Mouse (Mus musculus) CD4-positive helper T cell, adult 2 months (primary cell): ENCODE results near the gene Nup205.

Source experiments
- DNase-seq: peaks from one replicate; pipeline ENCODE4 v3.0.0-alpha.2; 2012; ENCODE audit warnings: low read depth, missing footprints, low spot score

The Nup205 gene

DNA sequence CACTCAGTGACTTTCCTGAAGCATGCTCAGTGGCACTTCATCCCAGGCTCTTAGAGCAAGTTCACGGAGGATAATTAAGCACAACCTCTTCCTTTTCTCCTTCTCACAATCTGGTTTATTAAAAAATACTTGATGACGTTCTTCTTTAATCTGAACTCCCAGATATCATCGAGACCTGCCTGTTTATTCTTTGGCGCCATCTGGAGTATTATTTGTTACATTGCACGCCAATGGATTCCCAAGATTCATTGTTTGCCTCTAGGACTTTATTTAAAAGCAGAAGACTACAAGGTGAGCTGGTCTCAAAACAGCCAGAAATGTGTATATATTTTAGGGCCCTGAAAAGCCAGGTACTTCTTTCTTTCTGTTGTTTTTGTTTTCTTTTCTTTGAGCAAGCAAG lies 67.9 kb downstream of the Nup205 start:
- DNase-seq: peak; percentile 33

DNA sequence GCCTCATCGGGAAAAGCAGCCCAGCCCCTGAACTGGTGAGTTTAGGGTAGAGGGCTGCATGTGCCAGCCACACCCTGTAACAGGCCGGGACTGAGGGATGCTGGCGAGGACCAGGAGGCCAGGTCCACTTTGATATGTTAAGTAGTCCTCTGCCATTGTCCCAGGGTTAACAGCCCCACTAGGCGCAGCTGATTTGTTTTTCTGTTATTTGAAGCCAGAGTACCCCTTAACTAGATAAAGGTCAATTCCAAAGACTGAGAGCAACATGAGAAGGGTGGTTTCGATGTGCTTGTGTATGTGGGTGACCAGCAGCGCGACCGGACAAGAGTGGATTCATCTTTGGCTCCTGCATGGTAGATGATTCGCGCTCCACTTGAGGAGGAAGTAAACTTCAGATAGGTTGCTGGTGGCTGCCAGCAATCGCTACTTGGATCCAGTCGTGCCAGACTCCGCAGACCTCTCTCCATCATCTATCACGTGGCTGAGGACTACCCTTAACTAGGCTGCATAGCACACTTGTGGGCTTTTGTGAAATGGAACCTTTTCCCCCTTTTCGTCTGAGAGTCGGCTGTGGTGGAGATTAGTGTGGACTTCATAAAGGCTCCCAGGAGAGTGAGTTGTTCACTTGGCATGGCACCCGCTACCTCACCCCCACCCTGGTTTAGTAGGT lies 74.7 kb downstream of the Nup205 start:
- no peak for DNase-seq

DNA sequence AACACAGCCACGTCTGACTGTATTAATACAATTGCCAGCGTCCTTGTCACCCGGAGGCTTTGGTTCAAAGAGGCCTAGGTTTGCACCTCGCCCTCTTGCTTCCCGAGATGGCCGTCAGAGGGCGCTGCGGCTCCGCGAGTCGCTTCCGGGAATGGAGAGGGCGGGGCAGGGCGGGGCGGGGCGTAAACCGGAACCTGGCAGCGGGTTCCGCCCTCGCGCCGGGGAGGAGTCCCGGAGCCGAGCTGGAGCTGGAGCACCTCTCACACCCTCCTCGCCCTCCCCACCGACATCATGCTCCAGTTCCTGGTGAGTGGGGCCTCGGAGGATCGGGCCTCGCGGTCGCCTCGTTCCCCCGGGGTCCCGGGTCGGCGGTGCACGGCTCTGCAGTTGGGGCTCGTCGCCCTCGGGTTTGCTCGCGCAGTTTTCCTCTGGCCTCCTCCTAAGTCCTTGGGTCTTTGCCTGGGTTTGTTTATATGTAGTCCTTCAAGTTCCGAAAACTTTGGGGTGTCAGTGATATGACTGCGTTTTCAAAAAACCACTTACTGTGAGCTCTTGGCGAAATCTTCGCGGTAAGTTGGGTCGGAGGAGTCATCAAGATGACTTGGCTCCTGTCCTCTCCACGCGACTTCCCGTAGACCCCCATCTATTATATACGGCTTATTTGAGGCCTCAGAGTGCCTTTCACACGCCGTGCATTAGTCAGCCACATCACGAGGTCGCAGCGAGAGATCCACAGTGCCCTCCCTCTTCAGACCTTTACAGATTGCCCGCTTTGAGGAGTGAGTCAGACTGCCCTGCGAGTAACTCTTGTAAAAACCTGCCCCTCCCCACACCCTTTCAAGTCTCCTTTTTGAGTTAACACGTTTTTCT lies 75.5 kb downstream of the Nup205 start:
- DNase-seq: peak; percentile 92

DNA sequence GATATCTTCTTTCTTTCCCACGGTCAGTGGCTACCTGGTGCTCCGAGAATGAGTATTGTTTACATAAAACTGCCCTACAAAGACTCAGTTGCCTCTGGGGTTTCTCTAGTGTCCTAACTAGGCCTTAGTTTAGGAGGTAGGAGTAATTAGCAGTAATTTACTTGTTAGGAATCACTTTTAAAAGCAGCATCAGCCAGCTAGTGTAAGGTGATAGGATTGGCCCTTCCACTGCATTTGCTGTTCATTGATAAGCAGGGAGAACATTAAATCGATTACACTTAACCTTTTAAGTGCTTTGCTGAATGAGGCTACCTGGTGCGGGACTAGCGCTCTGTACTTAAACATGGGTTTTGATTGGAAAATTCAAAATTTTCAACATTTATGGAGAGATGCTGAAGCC lies 76.3 kb downstream of the Nup205 start:
- no peak for DNase-seq

DNA sequence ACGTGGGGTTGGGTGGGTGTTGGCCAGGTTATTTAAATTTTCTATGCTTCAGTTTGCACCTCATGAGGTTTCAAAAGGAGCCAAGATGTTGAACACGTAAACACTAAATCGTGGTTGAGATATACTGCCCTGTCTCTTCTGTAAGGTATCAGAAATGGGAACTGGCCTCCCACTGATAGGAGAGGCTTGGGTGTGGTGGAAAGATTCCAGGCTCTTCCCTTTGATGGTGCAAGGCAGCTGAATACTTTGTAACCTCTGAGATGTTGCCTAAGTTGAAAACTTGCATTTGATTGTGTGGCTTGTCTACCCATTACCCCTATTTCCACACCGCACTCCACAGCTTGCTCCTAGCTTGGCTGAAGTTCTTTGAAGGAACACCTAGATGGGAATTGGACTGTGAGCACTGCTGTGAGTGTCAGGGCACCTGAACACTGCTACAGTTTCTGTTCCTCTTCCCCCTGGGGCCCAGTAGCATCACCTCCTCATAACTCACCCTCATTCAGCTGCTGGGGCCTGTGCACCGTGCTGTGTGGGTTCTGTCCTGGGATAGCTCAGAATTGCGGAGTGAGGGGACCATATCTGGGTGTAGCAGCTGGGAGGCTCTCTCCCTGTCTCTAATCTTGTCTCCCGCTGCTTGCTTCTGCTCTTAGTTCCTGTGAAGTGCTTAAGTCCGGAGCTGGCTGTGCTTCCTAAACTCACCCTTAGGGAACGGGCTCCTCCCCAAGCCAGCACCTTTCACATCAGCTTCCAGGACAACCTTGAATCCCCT lies 77.1 kb downstream of the Nup205 start:
- no peak for DNase-seq

DNA sequence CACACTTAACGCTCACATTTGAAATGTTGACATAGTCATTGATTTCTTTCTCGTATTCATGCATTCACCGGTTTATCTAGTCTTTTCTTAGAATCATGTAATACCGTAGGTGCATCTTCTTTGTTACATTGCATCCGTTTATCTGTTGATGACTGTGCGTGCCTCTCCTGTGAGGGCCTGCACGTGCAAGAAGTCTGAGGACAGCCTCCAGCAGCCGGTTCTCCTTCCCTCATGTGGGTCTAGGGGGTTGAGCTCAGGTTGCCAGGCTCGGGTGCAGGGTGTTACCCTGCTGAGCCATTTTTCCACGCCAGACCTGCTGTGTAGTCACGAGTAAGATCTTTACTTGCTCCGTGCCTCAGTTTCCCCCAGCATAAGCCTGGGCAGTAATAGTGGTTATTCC lies 77.8 kb downstream of the Nup205 start:
- DNase-seq: peak; percentile 12

DNA sequence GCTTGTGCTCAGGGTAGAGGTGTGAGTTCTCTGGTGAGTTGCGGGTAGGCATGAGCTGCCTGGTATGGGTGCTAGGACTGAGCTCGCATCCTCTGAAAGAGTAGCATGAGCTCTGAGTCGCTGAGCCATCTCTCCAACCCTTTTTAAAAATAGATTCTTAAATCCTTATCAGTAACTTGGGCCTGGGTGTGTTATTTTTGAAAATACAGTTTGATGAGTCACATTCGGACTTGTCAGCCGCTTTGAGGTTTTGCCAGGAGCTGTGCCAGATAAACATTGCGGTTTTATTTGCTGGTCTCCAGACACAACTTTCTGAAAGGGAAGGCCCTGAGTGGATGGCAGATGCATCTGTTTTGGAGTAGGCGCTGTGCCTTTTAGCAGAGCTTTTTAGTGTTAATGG lies 79.5 kb downstream of the Nup205 start:
- peak; percentile 72 for DNase-seq

DNA sequence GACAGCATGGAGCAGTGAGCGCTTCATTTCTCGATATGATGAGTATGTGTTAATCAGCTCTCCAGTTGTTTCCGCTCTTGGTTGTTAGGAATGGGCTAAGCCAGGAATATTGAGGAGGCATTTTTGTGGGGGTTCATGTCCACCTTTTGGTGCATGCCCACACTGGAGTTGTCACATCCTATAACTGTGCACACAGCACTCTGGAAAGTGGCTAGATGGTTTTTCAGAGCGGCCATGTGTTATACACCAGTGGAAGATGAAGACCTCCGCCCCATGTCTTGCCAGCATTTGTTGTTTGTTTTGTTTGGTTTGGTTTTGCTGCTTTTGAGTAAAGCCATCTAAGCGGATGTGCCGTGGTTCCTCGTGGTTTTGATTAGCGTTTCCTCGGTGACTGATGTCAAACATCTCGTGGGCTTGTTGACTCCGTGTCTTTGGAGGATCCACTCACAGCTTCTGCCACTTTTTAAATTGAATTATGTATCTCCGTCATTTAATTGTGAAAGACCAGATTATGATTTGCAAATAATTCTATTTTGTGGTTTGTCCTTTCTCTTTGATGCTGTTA lies 80.5 kb downstream of the Nup205 start:
- peak; percentile 72 for DNase-seq

DNA sequence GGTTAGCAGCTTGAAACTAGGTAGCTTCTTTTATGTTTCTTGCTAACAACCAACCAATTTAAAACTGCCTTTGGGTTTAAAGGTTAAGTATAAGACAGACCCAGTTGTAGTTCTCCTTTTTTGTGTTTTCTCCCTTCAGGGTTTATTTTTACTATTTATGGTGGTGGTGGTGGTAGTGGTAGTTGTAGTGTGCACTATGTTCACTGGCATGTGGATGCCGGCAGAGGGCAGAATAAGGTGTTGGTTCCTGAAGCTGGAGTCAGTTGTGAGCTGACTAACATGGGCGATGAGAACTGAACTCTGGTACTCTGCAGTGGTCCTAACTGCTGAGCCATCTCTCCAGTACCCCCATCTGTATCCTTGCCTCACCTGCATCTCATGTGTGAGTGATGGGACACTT lies 81.7 kb downstream of the Nup205 start:
- DNase-seq: no peak

GRCm38 (mm10) chr6:35259526-35259925 lies 82.3 kb downstream of the Nup205 start:
- DNase-seq: no peak

DNA sequence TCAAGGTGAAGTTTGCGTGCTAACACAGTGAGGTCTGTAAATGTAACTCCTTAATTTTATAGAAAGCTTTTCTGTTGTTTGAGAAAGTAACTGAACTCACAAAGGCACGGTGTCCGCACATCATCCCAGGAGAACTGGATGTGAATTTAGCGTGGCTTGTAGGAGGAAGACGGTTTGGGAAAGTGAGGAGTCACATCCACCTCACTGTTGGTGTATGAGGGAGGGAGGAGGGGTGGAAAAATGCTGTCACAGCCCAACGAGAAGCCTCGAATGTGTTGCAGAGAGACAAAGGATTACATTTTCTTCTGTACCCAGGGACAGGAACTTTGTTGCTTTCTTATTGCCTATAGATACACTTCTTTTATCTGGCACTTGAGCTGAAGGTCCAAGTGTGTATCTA lies 83.3 kb downstream of the Nup205 start:
- no peak for DNase-seq

- DNase-seq: no peak
Measured at GRCm38 (mm10) chr6:35265580-35266278, 88.5 kb downstream of the Nup205 start.

DNA sequence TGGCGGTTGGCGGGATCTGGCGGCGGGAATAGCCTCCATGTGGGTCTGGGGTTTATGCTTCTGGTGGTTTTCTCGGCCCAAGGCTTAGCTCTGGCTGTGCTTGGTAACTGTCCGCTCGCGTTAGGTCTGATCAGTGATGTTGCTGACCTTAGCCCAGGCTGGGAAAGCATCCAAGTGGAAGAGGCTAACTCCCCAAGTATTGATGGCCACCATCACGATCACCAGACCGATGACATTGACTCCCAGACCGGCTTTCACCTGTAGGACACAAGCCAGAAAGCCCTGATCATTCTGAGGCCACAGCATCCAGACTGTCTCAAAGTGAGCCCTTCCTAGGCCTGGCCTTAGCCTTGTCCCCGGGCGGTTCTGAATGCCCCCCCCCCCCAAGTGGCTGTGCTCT lies 91.5 kb downstream of the Nup205 start:
- DNase-seq: no peak

GRCm38 (mm10) chr6:35269643-35270042 lies 92.4 kb downstream of the Nup205 start:
- DNase-seq: no peak

GRCm38 (mm10) chr6:35271094-35271855 lies 94.1 kb downstream of the Nup205 start:
- DNase-seq: no peak

GRCm38 (mm10) chr6:35271868-35272765 lies 94.9 kb downstream of the Nup205 start:
- DNase-seq: no peak

GRCm38 (mm10) chr6:35273391-35274082 lies 96.3 kb downstream of the Nup205 start:
- DNase-seq: no peak

GRCm38 (mm10) chr6:35277903-35278587 lies 100.8 kb downstream of the Nup205 start:
- DNase-seq: no peak
